Mouse (Mus musculus) megakaryocyte progenitor cell, adult 5-6 weeks (primary cell): ENCODE measurements around the gene Dmd. TPM values are rescaled to one million over a fixed set of nuclear protein-coding genes. Genes with fewer than 3 reads are reported as not detected.
A peak's percentile ranks its signal among the peaks of the same experiment; 100 is the strongest.

ENCODE experiments used
- ATAC-seq: replicated peaks from 2 replicates; pipeline ENCODE4 v1.8.0; 2016; ENCODE audit warnings: mild to moderate bottlenecking, moderate TSS enrichment, inconsistent platforms; ENCODE audit not compliant: poor library complexity
- total RNA-seq, 2 experiments: library from RNA; stranded (forward) in 1 of 2; stranded (reverse) in 1 of 2; fragments of 157-497, 149-512 nt in 1 of 2; fragments of 200-1000 nt in 1 of 2; gene quantifications; 2 replicates each; pipeline versions ENCODE4 v1.2.3 to v1.2.4; 2015 to 2017

The Dmd gene
- total RNA-seq, 2 experiments from 2014 or later: 1.6 to 2.7 TPM

DNA sequence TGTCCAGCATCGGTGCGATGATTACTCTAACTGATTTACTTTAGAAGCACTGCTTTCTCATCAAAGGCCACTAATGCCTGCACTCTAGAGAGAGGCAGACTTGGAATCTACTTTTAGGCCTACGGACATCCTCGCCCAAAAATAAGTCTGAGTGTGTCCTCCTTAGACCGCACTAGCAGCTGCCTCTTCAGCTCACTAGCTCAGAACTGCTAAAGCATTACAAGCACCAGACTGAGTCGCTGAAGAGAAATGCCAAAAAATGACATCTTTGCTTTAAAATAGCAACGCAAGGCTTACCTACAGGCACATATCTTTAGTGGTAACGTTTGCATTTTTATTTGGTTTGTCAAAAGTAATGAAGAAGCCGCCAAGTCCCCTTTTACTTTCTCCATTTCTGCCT lies 2098.0 kb downstream of the Dmd start:
- ATAC-seq: no peak

GRCm38 (mm10) chrX:85048141-85049110 lies 2099.8 kb downstream of the Dmd start:
- peak; percentile 89 for ATAC-seq

DNA sequence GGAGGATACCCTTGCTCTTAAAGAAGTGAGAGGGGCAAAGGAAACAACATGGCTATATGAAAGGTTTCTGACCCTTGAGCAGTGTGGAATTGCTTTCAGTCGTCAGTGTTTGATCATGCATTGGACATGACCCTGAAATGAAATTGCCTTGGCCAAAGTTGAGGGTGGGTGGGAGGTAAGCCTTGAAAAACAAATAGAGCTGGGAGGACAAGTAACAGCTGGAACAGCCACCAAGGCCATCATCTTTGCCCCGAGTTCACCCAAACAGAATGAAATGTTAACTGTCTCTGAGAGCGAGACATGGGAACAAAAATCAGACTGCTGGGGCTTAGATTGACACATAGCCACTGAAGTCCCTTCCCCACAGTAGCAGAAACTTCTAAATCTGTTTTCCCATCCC lies 2100.9 kb downstream of the Dmd start:
- no peak for ATAC-seq

DNA sequence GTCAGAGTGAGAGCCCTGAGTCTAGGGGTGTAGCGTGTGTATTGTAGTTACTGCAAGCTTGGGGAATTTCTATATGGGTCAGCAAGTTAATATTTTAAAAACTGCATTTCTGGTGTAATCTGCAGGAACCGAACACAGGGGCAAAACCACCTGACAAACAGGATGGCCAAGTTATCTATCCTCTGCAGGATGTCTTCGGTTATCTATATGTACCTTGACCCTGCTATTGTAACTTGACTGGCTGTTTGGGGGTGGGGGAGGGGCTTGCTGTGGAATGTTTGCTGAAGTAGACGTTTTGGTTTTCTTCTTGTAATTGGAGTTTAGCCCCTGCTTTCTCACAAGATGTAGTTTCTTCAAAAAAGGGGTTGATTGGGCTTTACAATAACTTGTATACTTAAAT lies 2124.9 kb downstream of the Dmd start:
- ATAC-seq: peak; percentile 76

- no peak for ATAC-seq
Measured at GRCm38 (mm10) chrX:85076845-85077244, 2128.2 kb downstream of the Dmd start.

DNA sequence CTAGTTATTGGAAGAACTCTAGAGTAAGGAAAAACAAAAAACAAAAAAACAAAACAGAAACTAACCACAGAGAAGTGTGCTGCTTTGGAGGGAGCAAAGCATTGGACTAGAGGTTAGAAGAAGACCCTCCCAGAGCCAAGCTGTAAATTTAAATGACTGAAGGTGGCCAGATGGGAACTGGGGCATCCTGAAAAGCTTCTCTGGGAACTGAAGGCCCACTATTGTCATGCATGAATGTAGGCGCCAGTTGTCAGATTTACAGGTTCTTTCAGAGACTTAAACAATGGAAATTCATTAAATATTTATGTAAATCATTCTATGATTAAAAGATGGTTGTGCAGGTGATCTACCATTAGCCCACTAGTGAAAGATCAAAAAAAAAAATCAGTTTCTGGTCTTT lies 2128.9 kb downstream of the Dmd start:
- ATAC-seq: no peak

DNA sequence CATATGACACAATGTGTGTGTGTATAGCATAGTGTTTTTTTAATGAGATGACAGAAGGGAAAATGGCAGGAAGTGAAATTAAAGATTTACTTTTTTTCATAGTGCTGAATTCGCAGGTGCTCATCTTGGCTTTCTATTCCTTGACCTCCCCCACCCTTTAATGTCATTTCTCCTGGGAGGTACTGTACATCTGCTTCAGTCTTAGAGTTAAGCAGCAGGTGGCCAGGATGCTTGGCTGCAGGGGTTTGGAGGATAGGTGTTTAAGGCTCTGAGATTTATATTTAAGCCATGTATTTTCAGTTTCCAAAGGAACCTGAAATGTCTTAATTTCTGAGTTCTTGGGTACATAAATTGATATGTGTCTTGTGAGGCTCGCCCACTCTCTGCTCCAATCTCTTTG lies 2130.5 kb downstream of the Dmd start:
- ATAC-seq: no peak

DNA sequence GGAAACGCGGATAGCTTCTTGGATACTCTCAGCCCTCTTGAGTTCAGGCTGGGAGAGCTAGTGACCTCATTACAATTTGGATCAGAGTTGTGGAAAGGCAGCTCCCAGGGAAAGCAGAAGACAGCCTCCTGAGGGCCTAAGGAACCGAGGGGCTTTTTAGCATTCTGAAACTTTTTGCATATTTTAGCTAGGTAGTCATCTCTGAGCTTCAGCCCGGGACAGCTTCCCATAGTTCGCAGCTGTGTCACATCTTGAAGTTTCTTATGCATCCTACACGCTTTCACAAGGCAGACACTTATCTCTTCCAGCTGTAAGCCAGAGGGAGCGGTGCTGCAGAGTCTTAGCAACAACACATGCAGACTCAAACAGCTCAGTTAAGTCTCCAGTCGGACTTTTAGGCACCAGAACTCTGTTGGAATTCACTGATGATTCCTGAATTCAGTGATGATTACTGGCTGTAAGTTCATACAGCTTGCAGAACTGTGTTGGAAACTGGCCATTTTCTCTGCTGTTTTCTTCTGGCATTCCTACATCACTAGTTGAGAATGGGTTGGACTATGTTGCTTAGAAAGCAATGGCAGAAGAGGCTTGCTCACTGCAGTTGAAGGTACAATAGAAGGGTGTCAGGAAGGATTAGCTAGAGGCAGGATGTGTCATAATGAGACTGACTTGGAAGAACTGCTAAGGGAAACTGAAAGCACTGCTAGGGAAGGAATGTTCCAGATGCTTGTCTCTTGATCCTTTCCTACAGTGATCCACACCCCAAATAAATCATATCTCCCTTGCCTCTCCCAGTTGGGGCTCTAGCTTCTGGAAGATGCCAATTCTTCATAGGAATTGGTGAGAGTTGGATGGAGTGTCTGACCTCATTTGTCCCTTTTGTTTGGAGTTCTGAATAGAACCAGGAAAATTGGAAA lies 2135.8 kb downstream of the Dmd start:
- no peak for ATAC-seq

DNA sequence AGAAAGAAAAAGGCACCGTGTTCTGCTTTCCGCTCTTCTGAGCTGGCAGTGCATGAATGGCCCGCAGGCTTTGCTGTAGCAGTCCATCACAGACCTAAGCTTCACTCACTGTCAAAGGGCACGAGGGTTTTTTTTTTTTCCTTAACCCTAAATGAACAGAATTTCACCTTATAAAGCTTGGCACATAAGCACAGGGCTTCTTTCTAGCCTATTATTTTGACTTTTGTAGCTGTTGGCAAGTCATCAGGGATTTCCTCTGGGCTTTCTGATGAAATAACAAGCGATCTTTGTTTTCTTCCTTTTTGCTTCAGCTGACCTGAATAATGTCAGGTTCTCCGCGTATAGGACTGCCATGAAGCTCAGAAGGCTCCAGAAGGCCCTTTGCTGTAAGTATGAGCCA lies 2140.8 kb downstream of the Dmd start:
- no peak for ATAC-seq

- no peak; the same call in 1 of the 2 replicates for ATAC-seq
Measured at GRCm38 (mm10) chrX:85093354-85093753, 2144.7 kb downstream of the Dmd start.

DNA sequence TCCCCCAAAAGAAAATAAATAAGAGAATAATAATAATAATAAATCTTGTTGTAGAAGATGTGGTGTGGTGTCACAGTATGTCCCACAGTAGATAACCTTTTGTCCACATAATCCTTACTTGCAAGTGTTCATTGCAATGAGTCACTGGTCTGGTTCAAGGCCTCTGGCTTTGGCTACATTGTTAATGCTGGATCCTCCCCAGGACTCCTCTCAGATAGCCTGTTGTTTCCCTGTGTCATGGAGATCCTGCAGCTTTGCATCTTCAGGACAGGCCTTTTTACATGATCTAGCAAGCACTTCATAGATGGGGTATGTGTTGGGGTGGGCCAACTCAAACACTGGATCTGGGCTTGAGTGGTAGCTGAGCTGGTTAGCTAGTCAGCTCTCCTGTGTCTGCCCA lies 2150.0 kb downstream of the Dmd start:
- no peak for ATAC-seq

GRCm38 (mm10) chrX:85112418-85112817 lies 2163.7 kb downstream of the Dmd start:
- ATAC-seq: no peak

DNA sequence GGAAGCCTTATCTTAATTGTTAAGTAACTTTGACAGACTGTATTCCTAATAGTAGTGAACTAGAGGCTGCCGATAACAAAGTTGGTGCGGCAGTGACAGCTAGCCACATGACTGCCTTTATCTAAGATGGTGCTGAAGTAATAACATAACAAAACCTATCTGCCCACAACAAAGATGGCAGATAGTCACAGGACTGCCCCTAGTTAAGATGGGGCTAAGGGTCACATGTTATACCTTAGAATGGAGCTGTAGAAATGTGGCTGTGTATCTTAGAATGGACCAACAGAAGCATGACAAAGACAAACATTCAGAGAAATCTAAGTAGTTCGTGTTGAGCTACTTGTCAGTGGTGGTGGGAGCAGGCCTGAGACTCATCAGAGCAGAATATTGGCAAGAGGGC lies 2184.0 kb downstream of the Dmd start:
- ATAC-seq: 0 out of 2 replicates have a peak, but pooled peaks have one; percentile 34

DNA sequence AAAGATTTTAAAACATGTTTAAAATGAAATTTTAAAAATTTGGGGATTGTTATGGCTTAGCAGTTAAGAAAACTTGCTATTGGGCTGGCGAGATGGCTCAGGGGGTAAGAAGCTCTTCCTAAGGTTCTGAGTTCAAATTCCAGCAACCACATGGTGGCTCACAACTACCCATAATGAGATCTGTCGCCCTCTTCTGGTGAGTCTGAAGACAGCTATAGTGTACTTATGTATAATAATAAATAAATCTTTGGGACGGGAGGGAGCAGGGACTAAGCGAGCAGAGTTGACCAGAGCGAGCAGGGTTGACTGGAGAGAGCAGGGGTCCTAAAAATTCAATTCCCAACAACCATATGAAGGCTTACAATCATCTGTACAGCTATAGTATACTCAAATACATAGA lies 2188.6 kb downstream of the Dmd start:
- ATAC-seq: no peak

- ATAC-seq: no peak
Measured at GRCm38 (mm10) chrX:85171264-85171663, 2222.6 kb downstream of the Dmd start.

- ATAC-seq: no peak
Measured at GRCm38 (mm10) chrX:85187565-85187964, 2238.9 kb downstream of the Dmd start.

DNA sequence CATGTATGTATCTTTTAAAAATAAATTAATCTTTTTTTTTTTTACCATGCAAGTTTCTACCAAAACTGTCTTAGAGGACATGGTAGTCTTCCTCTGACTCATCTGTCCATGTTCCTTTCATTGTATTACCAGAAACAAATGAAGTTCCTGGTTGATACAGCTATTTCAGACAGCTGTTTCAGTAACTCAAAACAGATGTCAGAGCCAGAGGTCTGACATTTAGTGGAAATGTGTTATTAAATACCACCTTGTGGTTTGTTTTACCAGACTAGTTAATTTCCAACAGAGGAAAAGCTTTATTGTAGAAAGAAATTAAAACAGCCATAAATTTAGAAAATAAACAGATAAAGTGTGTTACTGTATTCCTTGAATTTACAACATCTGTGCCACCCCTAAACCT lies 2245.2 kb downstream of the Dmd start:
- ATAC-seq: no peak

GRCm38 (mm10) chrX:85197688-85198087 lies 2249.0 kb downstream of the Dmd start:
- no peak for ATAC-seq

DNA sequence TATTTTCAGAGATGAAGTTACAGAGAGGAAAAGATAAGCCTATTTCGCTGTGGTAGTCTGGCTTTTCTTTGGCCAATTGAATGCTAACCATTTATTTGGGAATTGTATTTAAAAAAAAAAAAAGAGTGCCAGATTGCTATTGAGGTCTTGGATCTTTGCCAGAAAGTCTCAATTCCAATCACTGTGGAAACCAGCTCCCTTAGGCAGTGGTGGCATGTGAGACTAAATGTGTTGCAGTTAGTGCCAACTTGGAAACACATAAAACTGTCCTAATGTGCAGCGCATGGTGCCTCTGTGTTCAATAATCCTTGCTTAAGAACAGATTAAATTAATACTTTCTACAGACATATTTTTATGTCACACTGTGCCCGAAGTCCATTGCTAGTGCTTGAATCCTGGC lies 2250.7 kb downstream of the Dmd start:
- no peak for ATAC-seq

DNA sequence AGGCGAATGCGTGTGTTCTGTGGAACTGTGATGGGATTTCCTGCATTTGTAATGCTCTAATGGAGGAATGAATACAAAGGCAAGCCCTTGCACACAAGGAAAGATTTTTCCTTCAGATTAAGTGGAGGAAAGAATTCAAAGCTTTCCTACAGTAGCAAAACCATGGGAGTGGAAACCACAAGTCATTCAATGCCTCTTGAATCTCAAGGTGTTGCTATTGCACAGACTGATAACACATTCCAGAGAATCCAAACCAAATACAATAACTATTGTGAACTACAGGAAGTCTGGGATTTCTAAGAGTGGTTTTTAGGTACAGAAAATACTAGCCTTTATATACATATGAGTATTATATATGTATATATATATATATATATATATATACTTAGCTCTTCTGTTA lies 2258.3 kb downstream of the Dmd start:
- no peak for ATAC-seq

GRCm38 (mm10) chrX:85226883-85227282 lies 2278.2 kb downstream of the Dmd start:
- peak; percentile 87 for ATAC-seq

DNA sequence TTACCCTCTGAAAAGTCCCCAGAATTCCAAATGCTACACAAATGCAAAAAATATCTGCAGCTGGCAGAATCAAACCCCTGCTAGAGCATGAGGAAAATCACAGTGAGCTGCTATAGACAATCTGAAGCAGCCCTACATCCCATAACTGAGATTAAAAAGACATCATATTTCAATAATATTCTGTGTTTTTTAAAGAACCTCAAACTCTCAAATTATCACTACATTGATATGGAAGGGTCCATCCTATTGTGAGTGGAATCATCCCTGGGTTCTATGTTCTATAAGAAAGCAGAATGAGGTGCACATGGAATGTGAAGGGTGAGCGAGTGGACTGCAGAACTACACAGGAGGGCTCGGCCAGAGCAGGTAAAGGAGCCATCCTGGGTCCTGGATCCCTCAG lies 2300.7 kb downstream of the Dmd start, which contains the start of gene Fthl17a:
Gene Fthl17a, plus strand, starts transcription at position 301 of the 400 bp plus-strand sequence.
- ATAC-seq: no peak
